Mouse (Mus musculus): ENCODE measurements around the gene Ppp2r5e.

- TF ChIP-seq CTCF (IDR thresholded peaks at IDR 0.05; ENCODE audit: borderline replicate concordance, insufficient read depth, low read depth, low read length) (no peak), POLR2A (IDR thresholded peaks at IDR 0.05; ENCODE audit: borderline replicate concordance, insufficient read depth, low read length) (no peak)
Measured at GRCm38 (mm10) chr12:75429685-75430396, 166.2 kb downstream of the Ppp2r5e start.

Measured in cerebellum, adult 2 months (tissue).